In genomic region chr1:182026821-182027220, GRCm38 (mm10) we compare ENCODE assay signal across 21 mouse cellular contexts. TPM values are rescaled to one million over a fixed set of nuclear protein-coding genes. Genes with fewer than 3 reads are reported as not detected.
A peak's percentile ranks its signal among the peaks of the same experiment; 100 is the strongest.
DNase-seq lines count a peak whose midpoint lies in the region; ATAC-seq and TF ChIP-seq lines count a peak whose summit lies in the region.
"Had no signal": no experiment of that assay in that cellular context is flagged by ENCODE, and none has a peak within 500 bp of the region (broad histone marks: within the 10 kb centered on the region; RNA-seq: fewer than 3 reads in every experiment).

No protein-coding gene starts in this region.

- intact Hi-C loops in left cerebral cortex, postnatal 4 days (cut with DNase I), result loop anchor here (10.0 kb wide), 2 partner anchors 58 to 88 kb away; no protein-coding TSS in a partner anchor

- peak overlapping the region; percentile 81 for H3K27ac ChIP-seq in heart, embryonic 11.5 days (ENCODE audit: low read depth, low read length)
- H3K27ac ChIP-seq in embryonic fibroblast, embryonic 13.5 days (ENCODE audit: insufficient read depth, low read length), result peak overlapping the region; percentile 91
- H3K27ac ChIP-seq in stomach, embryonic 14.5 days (ENCODE audit: low read length), result peak overlapping the region; percentile 24; the same call in 1 of the 2 replicates
- H3K27ac ChIP-seq in kidney, embryonic 14.5 days (ENCODE audit: low read depth, low read length), result no peak overlapping the region
- H3K27ac ChIP-seq: hindbrain, embryonic 14.5 days; layer of hippocampus, adult 2 months had no signal

- no peaks in the 10 kb centered on the region for H3K36me3 ChIP-seq in heart, embryonic 11.5 days (ENCODE audit: control insufficient read depth, insufficient read depth, low read length)
- H3K36me3 ChIP-seq in E14TG2a.4 (ENCODE audit: insufficient read depth, low read length), result peaks cover 26% of the 10 kb centered on the region
- H3K36me3 ChIP-seq in stomach, embryonic 14.5 days (ENCODE audit: control insufficient read depth, insufficient read depth, low read length), result no peaks in the 10 kb centered on the region
- no peaks in the 10 kb centered on the region for H3K36me3 ChIP-seq in kidney, embryonic 14.5 days (ENCODE audit: control insufficient read depth, insufficient read depth, low read length)

- ATAC-seq in heart, embryonic 11.5 days (replicated peaks; ENCODE audit: insufficient number of reproducible peaks, low FRiP score, low TSS enrichment), result no peak
- no peak for ATAC-seq in stomach, embryonic 14.5 days (ENCODE audit: insufficient number of reproducible peaks, insufficient read depth, low FRiP score, low read depth)
- no peak for ATAC-seq in kidney, embryonic 14.5 days (ENCODE audit: low FRiP score, low TSS enrichment)
- ATAC-seq: forebrain, embryonic 16.5 days had no signal

- TF ChIP-seq CTCF in E14TG2a.4 (conservative IDR thresholded peaks at IDR 0.05; ENCODE audit: low read length), result no peak
- TF ChIP-seq CTCF in embryonic fibroblast, embryonic 13.5 days (IDR thresholded peaks at IDR 0.05; ENCODE audit: borderline replicate concordance, insufficient read depth, low read length), result no peak

- WGBS in heart, embryonic 11.5 days (ENCODE audit: insufficient replicate concordance), result 79% methylated on average over 5 of the region's 5 CpGs
- 84% methylated on average over 5 of the region's 5 CpGs for WGBS in stomach, embryonic 14.5 days
- WGBS in kidney, embryonic 14.5 days, result 79% methylated on average over 5 of the region's 5 CpGs

- no peak overlapping the region for H3K4me3 ChIP-seq in heart, embryonic 11.5 days (ENCODE audit: low read depth, low read length)
- peak overlapping the region; percentile 78 for H3K4me3 ChIP-seq in E14TG2a.4 (replicated peaks; ENCODE audit: low read length)
- no peak overlapping the region for H3K4me3 ChIP-seq in embryonic fibroblast, embryonic 13.5 days (ENCODE audit: insufficient read depth, low read length)
- H3K4me3 ChIP-seq in stomach, embryonic 14.5 days (ENCODE audit: low read depth, low read length), result no peak overlapping the region
- H3K4me3 ChIP-seq in kidney, embryonic 14.5 days (ENCODE audit: low read length), result no peak overlapping the region
- H3K4me3 ChIP-seq: layer of hippocampus, adult 2 months; myocyte had no signal

- no peak for TF ChIP-seq POLR2A in embryonic fibroblast, embryonic 13.5 days (IDR thresholded peaks at IDR 0.05; ENCODE audit: low read depth, low read length)

- no peaks in the 10 kb centered on the region for H3K9me3 ChIP-seq in heart, embryonic 11.5 days (replicated peaks; ENCODE audit: control insufficient read depth, low read length)
- H3K9me3 ChIP-seq in E14TG2a.4 (ENCODE audit: low read length), result peaks cover 10% of the 10 kb centered on the region
- H3K9me3 ChIP-seq in stomach, embryonic 14.5 days (ENCODE audit: control insufficient read depth, low read depth, low read length), result no peaks in the 10 kb centered on the region
- H3K9me3 ChIP-seq in kidney, embryonic 14.5 days (ENCODE audit: control insufficient read depth, low read length), result no peaks in the 10 kb centered on the region

- no peaks in the 10 kb centered on the region for H3K27me3 ChIP-seq in heart, embryonic 11.5 days (ENCODE audit: control insufficient read depth, insufficient read depth, low read length)
- no peaks in the 10 kb centered on the region for H3K27me3 ChIP-seq in E14TG2a.4 (ENCODE audit: insufficient read depth, low read length)
- no peaks in the 10 kb centered on the region for H3K27me3 ChIP-seq in stomach, embryonic 14.5 days (ENCODE audit: control insufficient read depth, insufficient read depth, low read length)
- no peaks in the 10 kb centered on the region for H3K27me3 ChIP-seq in kidney, embryonic 14.5 days (ENCODE audit: control insufficient read depth, insufficient read depth, low read length)

- DNase-seq in heart, adult 18-20 months, result no peak
- no peak for DNase-seq in left cerebral cortex, postnatal 4 days
- DNase-seq: adrenal gland, adult 2 months; B cell, adult 2 months; cerebellum, adult 9-10 months; kidney, adult 11 months; kidney, postnatal 10 days; layer of hippocampus, postnatal 36 days; liver; lung, postnatal 10 days; midbrain, embryonic 14.5 days; thymus, adult 18-20 months had no signal

- no peak overlapping the region for H3K4me2 ChIP-seq in heart, embryonic 11.5 days
- H3K4me2 ChIP-seq in stomach, embryonic 14.5 days (replicated peaks; ENCODE audit: low read depth, low read length), result no peak overlapping the region
- no peak overlapping the region for H3K4me2 ChIP-seq in kidney, embryonic 14.5 days (replicated peaks; ENCODE audit: low read depth, low read length)
- H3K4me2 ChIP-seq: hindbrain, embryonic 14.5 days had no signal

- peaks cover 24% of the 10 kb centered on the region for H3K4me1 ChIP-seq in heart, embryonic 11.5 days (ENCODE audit: control insufficient read depth, insufficient read depth, low read length)
- H3K4me1 ChIP-seq in E14TG2a.4 (replicated peaks; ENCODE audit: low read depth, low read length), result peaks cover 72% of the 10 kb centered on the region
- H3K4me1 ChIP-seq in embryonic fibroblast, embryonic 13.5 days (ENCODE audit: control insufficient read depth, insufficient read depth, low read length), result peaks cover 14% of the 10 kb centered on the region
- H3K4me1 ChIP-seq in stomach, embryonic 14.5 days (ENCODE audit: control insufficient read depth, insufficient read depth, low read length), result no peaks in the 10 kb centered on the region
- H3K4me1 ChIP-seq in kidney, embryonic 14.5 days (ENCODE audit: control insufficient read depth, insufficient read depth, low read length), result 0 out of 2 replicates have a peak, but pooled peaks cover 3% of the 10 kb centered on the region

- no peak overlapping the region for H3K9ac ChIP-seq in heart, embryonic 11.5 days (ENCODE audit: low read depth, low read length)
- no peak overlapping the region for H3K9ac ChIP-seq in stomach, embryonic 14.5 days (replicated peaks; ENCODE audit: low read depth, low read length)
- H3K9ac ChIP-seq in kidney, embryonic 14.5 days (ENCODE audit: low read depth, low read length), result no peak overlapping the region
- H3K9ac ChIP-seq: hindbrain, embryonic 14.5 days had no signal

RNA-seq across cellular contexts. Expression of gene Enah, which starts 7.0 kb away (rescaled TPM):
- 22.1 and 32.1 TPM in 2 replicates for polyA plus RNA-seq in heart, embryonic 11.5 days (2014; fragmentation: Nextera tagmentation; extraction: Ambion mirVana)
- 100 to 1,000 TPM; 113 to 117 TPM for total RNA-seq in heart, adult 18-20 months (2021)
- polyA plus RNA-seq in embryonic fibroblast, embryonic 13.5 days (2011; ENCODE audit: insufficient read length, low read depth, missing spikeins), result 126 and 157 TPM in 2 replicates
- 34.6 and 39.2 TPM in 2 replicates for polyA plus RNA-seq in stomach, embryonic 14.5 days (2014; fragmentation: Nextera tagmentation; extraction: Ambion mirVana)
- 100 to 1,000 TPM; 177 to 186 TPM for total RNA-seq in left cerebral cortex, postnatal 4 days (2021)
- 25.6 and 28.8 TPM in 2 replicates for polyA plus RNA-seq in kidney, embryonic 14.5 days (2014; fragmentation: Nextera tagmentation; extraction: Ambion mirVana)
